Mouse (Mus musculus) cerebellum, adult 9-10 months (tissue): ENCODE data around the gene Mpz.
"Not testable (repeated sequence)": the region's sequence is repeated elsewhere in the genome, so short reads cannot be mapped to it uniquely, and the experiment has no call there.

ENCODE experiments used
- DNase-seq: peaks from one replicate; pipeline ENCODE4 v3.0.0; 2022

Mpz gene

GRCm38 (mm10) chr1:171130971-171131370 lies 19.5 kb upstream of the Mpz start:
- no peak for DNase-seq

- no peak for DNase-seq
These were observed 14.9 kb upstream of the Mpz start for GRCm38 (mm10) chr1:171135600-171135999.

- DNase-seq: not testable (repeated sequence)
These were observed 12.9 kb upstream of the Mpz start for GRCm38 (mm10) chr1:171137486-171138155.

GRCm38 (mm10) chr1:171142981-171143380 lies 7.5 kb upstream of the Mpz start:
- peak; percentile 36 for DNase-seq

- DNase-seq: peak; percentile 66
These were observed 404 bp downstream of the Mpz start for GRCm38 (mm10) chr1:171150838-171151391.

- DNase-seq: no peak
These were observed 1.5 kb downstream of the Mpz start for GRCm38 (mm10) chr1:171151966-171152365.

GRCm38 (mm10) chr1:171156644-171157043 lies 6.1 kb downstream of the Mpz start:
- DNase-seq: no peak

- DNase-seq: no peak
These were observed 7.5 kb downstream of the Mpz start for GRCm38 (mm10) chr1:171157965-171158364.

GRCm38 (mm10) chr1:171159485-171159975 lies 9.0 kb downstream of the Mpz start:
- no peak for DNase-seq

GRCm38 (mm10) chr1:171162526-171162925 lies 12.0 kb downstream of the Mpz start:
- DNase-seq: no peak

- no peak for DNase-seq
These were observed 13.7 kb downstream of the Mpz start for GRCm38 (mm10) chr1:171164258-171164657.

GRCm38 (mm10) chr1:171165629-171166345 lies 15.3 kb downstream of the Mpz start:
- DNase-seq: no peak

GRCm38 (mm10) chr1:171168906-171169305 lies 18.4 kb downstream of the Mpz start:
- no peak for DNase-seq

- no peak for DNase-seq
These were observed 19.4 kb downstream of the Mpz start for GRCm38 (mm10) chr1:171169913-171170312.

GRCm38 (mm10) chr1:171171138-171171537 lies 20.6 kb downstream of the Mpz start:
- no peak for DNase-seq

GRCm38 (mm10) chr1:171172779-171173178 lies 22.3 kb downstream of the Mpz start:
- DNase-seq: no peak

- DNase-seq: no peak
These were observed 29.1 kb downstream of the Mpz start for GRCm38 (mm10) chr1:171179487-171180171.

GRCm38 (mm10) chr1:171183025-171183424 lies 32.5 kb downstream of the Mpz start:
- DNase-seq: no peak

GRCm38 (mm10) chr1:171183620-171184019 lies 33.1 kb downstream of the Mpz start:
- no peak for DNase-seq

- DNase-seq: no peak
These were observed 33.8 kb downstream of the Mpz start for GRCm38 (mm10) chr1:171184314-171184713.

- DNase-seq: no peak
These were observed 35.1 kb downstream of the Mpz start for GRCm38 (mm10) chr1:171185655-171186054.

GRCm38 (mm10) chr1:171187851-171188700 lies 37.6 kb downstream of the Mpz start:
- DNase-seq: no peak
